ENCODE assay signal across 9 mouse cellular contexts in the genomic region with DNA sequence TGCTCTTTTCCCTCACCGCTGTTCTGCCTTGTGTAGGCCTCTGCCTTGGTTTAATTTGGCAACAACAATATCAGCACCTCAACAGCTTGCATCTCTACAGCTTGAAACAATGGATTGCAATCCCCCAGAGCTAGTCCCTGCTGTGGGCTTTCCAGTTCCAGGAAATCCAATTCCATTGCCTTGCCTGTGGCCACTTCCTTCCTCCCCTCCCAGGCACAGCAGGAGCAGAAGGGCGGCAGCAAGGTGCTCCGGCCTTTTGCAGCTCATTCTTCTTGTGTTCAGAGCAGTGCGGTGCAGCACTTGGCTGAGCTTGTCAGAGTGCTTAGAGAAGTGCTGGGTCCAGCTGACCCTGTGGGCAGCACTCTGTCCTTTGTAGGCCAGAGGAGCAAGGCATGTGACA.
DNase-seq lines count a peak whose midpoint lies in the region; TF ChIP-seq lines count a peak whose summit lies in the region.
"Had no signal": no experiment of that assay in that cellular context is flagged by ENCODE, and none has a peak within 500 bp of the region (broad histone marks: within the 10 kb centered on the region; RNA-seq: fewer than 3 reads in every experiment).

No protein-coding gene starts in this region.

- WGBS in heart, adult 2 months: 49% methylated on average over 4 of the region's 4 CpGs
- 87% methylated on average over 4 of the region's 4 CpGs for whole genome bisulfite sequencing in thymus, adult 2 months

- no peaks in the 10 kb centered on the region for H3K27me3 ChIP-seq in heart, adult 2 months (ENCODE audit: control insufficient read depth, insufficient read depth, low read length)
- H3K27me3 ChIP-seq in thymus, adult 2 months (ENCODE audit: control insufficient read depth, insufficient read depth, low read length): no peaks in the 10 kb centered on the region
- H3K27me3 ChIP-seq: forebrain, embryonic 13.5 days; limb, embryonic 12.5 days had no signal

- no peak for TF ChIP-seq CTCF in heart, adult 2 months (IDR thresholded peaks at IDR 0.05)
- TF ChIP-seq CTCF in thymus, adult 2 months (IDR thresholded peaks at IDR 0.05; ENCODE audit: borderline replicate concordance, control insufficient read depth, extremely low read depth, insufficient read depth, low read length, poor library complexity): no peak

- intact Hi-C loops in heart, adult 2 months (cut with DNase I): no loop called here
- intact Hi-C loops in gastrocnemius, postnatal 14 days (cut with DNase I; ENCODE audit: low total_unique reads): no loop called here

- peak; percentile 96 for TF ChIP-seq EP300 in heart, adult 2 months (IDR thresholded peaks at IDR 0.05; ENCODE audit: insufficient read depth, low read depth, low read length)

- TF ChIP-seq POLR2A in heart, adult 2 months (IDR thresholded peaks at IDR 0.05; ENCODE audit: insufficient read depth, low read depth, low read length): peak; percentile 87
- TF ChIP-seq POLR2A in thymus, adult 2 months (IDR thresholded peaks at IDR 0.05; ENCODE audit: control insufficient read depth, extremely low read depth, insufficient read depth, low read length, poor library complexity): no peak

- H3K27ac ChIP-seq in heart, adult 2 months: peak overlapping the region; percentile 85
- H3K27ac ChIP-seq in thymus, adult 2 months (ENCODE audit: control insufficient read depth, insufficient read depth, low read length): no peak overlapping the region
- H3K27ac ChIP-seq: forebrain, embryonic 13.5 days; limb, embryonic 12.5 days had no signal

- H3K79me2 ChIP-seq in heart, adult 2 months (replicated peaks; ENCODE audit: control insufficient read depth, insufficient read depth, low read length): no peaks in the 10 kb centered on the region

- peak; percentile 16 for DNase-seq in ES-CJ7 (ENCODE audit: low read depth, low spot score)
- peak; percentile 15 for DNase-seq in brain, adult 2 months (ENCODE audit: low read depth, low spot score)
- DNase-seq in heart, adult 2 months: peak; percentile 55 to 66
- peak; percentile 57 for DNase-seq in kidney, postnatal 10 days
- no peak for DNase-seq in left cerebral cortex, adult 9 months (ENCODE audit: low spot score in 2 of 2)
- no peak for DNase-seq in thymus, adult 2 months
- DNase-seq in gastrocnemius, postnatal 14 days: no peak

- peak overlapping the region; percentile 66 for H3K9ac ChIP-seq in heart, adult 2 months (ENCODE audit: low read depth, low read length)
- H3K9ac ChIP-seq: forebrain, embryonic 13.5 days; limb, embryonic 12.5 days had no signal

- H3K4me3 ChIP-seq in heart, adult 2 months: peak overlapping the region; percentile 48
- no peak overlapping the region for H3K4me3 ChIP-seq in thymus, adult 2 months (ENCODE audit: control insufficient read depth, insufficient read depth, low read length)
- H3K4me3 ChIP-seq: forebrain, embryonic 13.5 days; limb, embryonic 12.5 days had no signal

- peaks cover 7% of the 10 kb centered on the region for H3K4me1 ChIP-seq in heart, adult 2 months (ENCODE audit: control insufficient read depth, insufficient read depth, low read length)
- H3K4me1 ChIP-seq in thymus, adult 2 months (replicated peaks; ENCODE audit: control insufficient read depth, insufficient read depth, low read length): no peaks in the 10 kb centered on the region
- H3K4me1 ChIP-seq: limb, embryonic 12.5 days had no signal

- H3K36me3 ChIP-seq in heart, adult 2 months (ENCODE audit: control insufficient read depth, insufficient read depth, low read length): peaks cover 15% of the 10 kb centered on the region
- no peaks in the 10 kb centered on the region for H3K36me3 ChIP-seq in thymus, adult 2 months (ENCODE audit: control insufficient read depth, insufficient read depth, low read length)

Comparison
In these comparisons a context has a peak if more than half of its experiments do, and no peak if none do; other contexts are left out.
1. DNase-seq: peak in ES-CJ7 (single experiment), brain, adult 2 months (single experiment), heart, adult 2 months (2 of 2) and kidney, postnatal 10 days (single experiment); none in left cerebral cortex, adult 9 months (0 of 2), thymus, adult 2 months (single experiment) and gastrocnemius, postnatal 14 days (single experiment).